9 mouse cellular contexts compared by ENCODE assay signal in the genomic region with DNA sequence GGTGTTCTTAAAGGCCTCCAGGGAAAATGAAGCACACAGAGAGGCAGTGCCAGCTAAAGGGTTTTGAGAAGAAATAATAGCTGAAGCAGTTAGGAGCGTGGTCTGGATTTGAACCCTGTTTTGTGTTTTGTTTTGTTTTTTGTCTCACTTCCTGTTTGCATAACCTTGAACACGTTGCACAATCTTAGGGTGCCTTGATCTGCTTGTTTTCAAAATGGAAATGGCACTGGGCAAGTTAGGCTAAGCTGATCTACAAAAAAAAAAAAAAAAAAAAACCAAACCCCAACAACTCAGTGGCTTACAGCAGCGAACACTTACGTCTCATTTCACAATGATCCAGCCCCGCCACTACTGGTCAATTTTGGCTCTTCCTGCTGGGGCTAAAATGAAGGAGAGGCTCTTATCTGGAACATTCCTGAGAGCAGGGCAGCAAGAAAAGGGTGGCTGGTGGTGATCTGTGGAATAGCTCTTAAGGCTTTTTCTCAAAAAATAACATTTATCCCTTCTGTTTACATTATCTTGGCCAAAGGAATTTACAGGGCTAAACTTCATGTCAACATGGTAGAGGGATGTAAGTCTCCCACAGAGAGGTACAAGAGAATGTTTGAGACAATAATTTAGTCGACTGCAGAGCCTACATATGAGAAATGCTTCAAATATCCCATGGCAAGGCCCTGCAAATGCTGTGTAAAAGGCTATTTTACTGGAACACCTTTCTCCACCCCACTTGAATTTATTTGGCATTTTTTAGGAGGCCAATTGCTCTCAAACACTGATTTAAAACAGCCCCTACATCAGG. TPM values are rescaled to one million over a fixed set of nuclear protein-coding genes. Genes with fewer than 3 reads are reported as not detected.
A peak's percentile ranks its signal among the peaks of the same experiment; 100 is the strongest.
DNase-seq lines count a peak whose midpoint lies in the region; ATAC-seq and TF ChIP-seq lines count a peak whose summit lies in the region.
"Had no signal": no experiment of that assay in that cellular context is flagged by ENCODE, and none has a peak within 500 bp of the region (broad histone marks: within the 10 kb centered on the region; RNA-seq: fewer than 3 reads in every experiment).

No protein-coding gene starts in this region.

- no peaks in the 10 kb centered on the region for H3K27me3 ChIP-seq in forebrain, postnatal 0 days (ENCODE audit: insufficient read depth, low read length)
- no peaks in the 10 kb centered on the region for H3K27me3 ChIP-seq in forebrain, embryonic 10.5 days (ENCODE audit: poor library complexity, severe bottlenecking)
- H3K27me3 ChIP-seq in liver, embryonic 11.5 days (replicated peaks; ENCODE audit: control insufficient read depth, insufficient read depth, low read length), result no peaks in the 10 kb centered on the region
- no peaks in the 10 kb centered on the region for H3K27me3 ChIP-seq in limb, embryonic 12.5 days

- no peak for ATAC-seq in forebrain, postnatal 0 days
- ATAC-seq in liver, embryonic 11.5 days (replicated peaks; ENCODE audit: low FRiP score), result no peak
- ATAC-seq in limb, embryonic 12.5 days (ENCODE audit: insufficient number of reproducible peaks, insufficient read depth, low FRiP score, low TSS enrichment, low read depth), result no peak

- no peak overlapping the region for H3K4me2 ChIP-seq in forebrain, postnatal 0 days (ENCODE audit: low read depth)
- no peak overlapping the region for H3K4me2 ChIP-seq in liver, embryonic 11.5 days
- H3K4me2 ChIP-seq in limb, embryonic 12.5 days, result no peak overlapping the region
- H3K4me2 ChIP-seq: liver, embryonic 15.5 days had no signal

- H3K4me3 ChIP-seq in forebrain, postnatal 0 days (ENCODE audit: low read depth, low read length), result no peak overlapping the region
- no peak overlapping the region for H3K4me3 ChIP-seq in forebrain, embryonic 10.5 days
- H3K4me3 ChIP-seq in liver, embryonic 11.5 days (ENCODE audit: low read depth, low read length), result no peak overlapping the region
- H3K4me3 ChIP-seq in limb, embryonic 12.5 days (replicated peaks), result no peak overlapping the region
- H3K4me3 ChIP-seq: liver, embryonic 15.5 days had no signal

- peak overlapping the region; percentile 64 for H3K27ac ChIP-seq in forebrain, postnatal 0 days (ENCODE audit: low read depth, low read length)
- no peak overlapping the region for H3K27ac ChIP-seq in forebrain, embryonic 10.5 days
- H3K27ac ChIP-seq in liver, embryonic 11.5 days (ENCODE audit: low read depth, low read length), result peak overlapping the region; percentile 43; the same call in 1 of the 2 replicates
- H3K27ac ChIP-seq in limb, embryonic 12.5 days, result peak overlapping the region; percentile 72
- H3K27ac ChIP-seq: liver, embryonic 15.5 days had no signal

- peaks cover 9% of the 10 kb centered on the region; the same call in 1 of the 2 replicates for H3K4me1 ChIP-seq in forebrain, postnatal 0 days (ENCODE audit: insufficient read depth)
- H3K4me1 ChIP-seq in forebrain, embryonic 10.5 days, result peaks cover 4% of the 10 kb centered on the region; the same call in 1 of the 2 replicates
- H3K4me1 ChIP-seq in liver, embryonic 11.5 days (replicated peaks; ENCODE audit: control insufficient read depth, insufficient read depth, low read length), result peaks cover 5% of the 10 kb centered on the region; the same call in 1 of the 2 replicates
- peaks cover 26% of the 10 kb centered on the region for H3K4me1 ChIP-seq in limb, embryonic 12.5 days (replicated peaks)
- H3K4me1 ChIP-seq: liver, embryonic 15.5 days had no signal

- H3K9ac ChIP-seq in forebrain, postnatal 0 days, result no peak overlapping the region
- H3K9ac ChIP-seq in liver, embryonic 11.5 days (ENCODE audit: low read depth, low read length), result no peak overlapping the region
- H3K9ac ChIP-seq in limb, embryonic 12.5 days (replicated peaks), result no peak overlapping the region
- H3K9ac ChIP-seq: liver, embryonic 15.5 days had no signal

- 47% methylated on average over 6 of the region's 6 CpGs for WGBS in forebrain, postnatal 0 days
- 65% methylated on average over 6 of the region's 6 CpGs for WGBS in forebrain, embryonic 10.5 days
- 43% methylated on average over 6 of the region's 6 CpGs for WGBS in liver, embryonic 11.5 days
- WGBS in limb, embryonic 12.5 days, result 51% methylated on average over 6 of the region's 6 CpGs

- DNase-seq in forebrain, postnatal 0 days, result no peak
- no peak for DNase-seq in forebrain, embryonic 10.5 days (ENCODE audit: extremely low spot score, low spot score)
- DNase-seq in liver, embryonic 11.5 days (ENCODE audit: low spot score), result no peak
- no peak for DNase-seq in liver
- DNase-seq in telencephalon, adult 2 months (ENCODE audit: low read depth, low spot score), result peak; percentile 12
- no peak for DNase-seq in thymus, postnatal 36 days
- DNase-seq in retina, postnatal 1 day, result no peak

- no peaks in the 10 kb centered on the region for H3K36me3 ChIP-seq in forebrain, postnatal 0 days (ENCODE audit: insufficient read depth)
- no peaks in the 10 kb centered on the region for H3K36me3 ChIP-seq in forebrain, embryonic 10.5 days (replicated peaks)
- no peaks in the 10 kb centered on the region for H3K36me3 ChIP-seq in liver, embryonic 11.5 days (ENCODE audit: control insufficient read depth, insufficient read depth, low read length)
- H3K36me3 ChIP-seq in limb, embryonic 12.5 days, result no peaks in the 10 kb centered on the region
- H3K36me3 ChIP-seq: liver, embryonic 15.5 days had no signal

- no peaks in the 10 kb centered on the region for H3K9me3 ChIP-seq in forebrain, postnatal 0 days (ENCODE audit: low read length)
- no peaks in the 10 kb centered on the region for H3K9me3 ChIP-seq in forebrain, embryonic 10.5 days
- no peaks in the 10 kb centered on the region for H3K9me3 ChIP-seq in liver, embryonic 11.5 days (ENCODE audit: control insufficient read depth, low read length)
- no peaks in the 10 kb centered on the region for H3K9me3 ChIP-seq in limb, embryonic 12.5 days
- H3K9me3 ChIP-seq: liver, embryonic 15.5 days had no signal

- TF ChIP-seq CTCF in forebrain, postnatal 0 days (IDR thresholded peaks at IDR 0.05; ENCODE audit: low read depth), result no peak

RNA-seq across cellular contexts. Expression of a gene that starts 34.3 kb away (rescaled TPM):
- total RNA-seq in forebrain, postnatal 0 days (2014; rRNA removed), result 141 and 183 TPM in 2 replicates
- 50.4 and 68.0 TPM in 2 replicates for polyA plus RNA-seq in forebrain, postnatal 0 days (2015; fragmentation: Nextera tagmentation; extraction: Ambion mirVana)
- polyA plus RNA-seq in forebrain, embryonic 10.5 days (2016; fragmentation: Nextera tagmentation; extraction: Ambion mirVana), result 161 and 167 TPM in 2 replicates
- 70.3 and 76.5 TPM in 2 replicates for polyA plus RNA-seq in liver, embryonic 11.5 days (2014; fragmentation: Nextera tagmentation; extraction: Ambion mirVana)
- 175 and 189 TPM in 2 replicates for polyA plus RNA-seq in limb, embryonic 12.5 days (2016; fragmentation: Nextera tagmentation; extraction: Ambion mirVana)
